Mouse (Mus musculus) common myeloid progenitor, adult 5-6 weeks (primary cell): Measurements from ENCODE around the gene Jmy. TPM values are rescaled to one million over a fixed set of nuclear protein-coding genes. Genes with fewer than 3 reads are reported as not detected.
A peak's percentile ranks its signal among the peaks of the same experiment; 100 is the strongest.

Experiments
- ATAC-seq: replicated peaks from 2 replicates; pipeline ENCODE4 v1.8.0; 2016; ENCODE audit warnings: low read depth, mild to moderate bottlenecking, moderate TSS enrichment, inconsistent platforms; ENCODE audit not compliant: poor library complexity, severe bottlenecking
- total RNA-seq: library from RNA; stranded (forward); fragments of 200-1000, 187-1606 nt; gene quantifications from 2 replicates; pipeline ENCODE4 v1.2.3, GENCODE M21; 2017

The Jmy gene
- total RNA-seq, 1 experiment from 2014 or later = 21.5 TPM

- no peak for ATAC-seq
These were observed 31.3 kb downstream of the Jmy start for GRCm38 (mm10) chr13:93468355-93468754.

- ATAC-seq = no peak
These were observed 40.0 kb downstream of the Jmy start for GRCm38 (mm10) chr13:93459566-93459965.

GRCm38 (mm10) chr13:93458616-93459015 lies 41.0 kb downstream of the Jmy start:
- ATAC-seq = no peak

- no peak for ATAC-seq
These were observed 46.3 kb downstream of the Jmy start for GRCm38 (mm10) chr13:93453275-93453674.

- ATAC-seq = no peak
These were observed 59.4 kb downstream of the Jmy start for GRCm38 (mm10) chr13:93440167-93440566.

- ATAC-seq = no peak
These were observed 70.4 kb downstream of the Jmy start for GRCm38 (mm10) chr13:93429205-93429604.

- peak; percentile 62 for ATAC-seq
These were observed 71.4 kb downstream of the Jmy start for GRCm38 (mm10) chr13:93427920-93428876.

GRCm38 (mm10) chr13:93423224-93423623 lies 76.4 kb downstream of the Jmy start:
- ATAC-seq = no peak

GRCm38 (mm10) chr13:93419779-93420178 lies 79.8 kb downstream of the Jmy start:
- ATAC-seq = no peak

GRCm38 (mm10) chr13:93418292-93418691 lies 81.3 kb downstream of the Jmy start:
- no peak for ATAC-seq

- no peak for ATAC-seq
These were observed 84.6 kb downstream of the Jmy start for GRCm38 (mm10) chr13:93415055-93415454.

- no peak for ATAC-seq
These were observed 89.3 kb downstream of the Jmy start for GRCm38 (mm10) chr13:93410343-93410742.

GRCm38 (mm10) chr13:93406855-93407254 lies 92.8 kb downstream of the Jmy start:
- no peak for ATAC-seq

- no peak for ATAC-seq
These were observed 97.7 kb downstream of the Jmy start for GRCm38 (mm10) chr13:93401947-93402346.

- no peak for ATAC-seq
These were observed 99.8 kb downstream of the Jmy start for GRCm38 (mm10) chr13:93399710-93400216.

GRCm38 (mm10) chr13:93389242-93389625 lies 110.4 kb downstream of the Jmy start:
- ATAC-seq = no peak

GRCm38 (mm10) chr13:93388594-93389241 lies 110.9 kb downstream of the Jmy start:
- ATAC-seq = peak; percentile 97

GRCm38 (mm10) chr13:93387440-93387839 lies 112.2 kb downstream of the Jmy start:
- ATAC-seq = no peak

GRCm38 (mm10) chr13:93385147-93385546 lies 114.5 kb downstream of the Jmy start:
- ATAC-seq = no peak

GRCm38 (mm10) chr13:93384481-93384880 lies 115.1 kb downstream of the Jmy start:
- ATAC-seq = no peak

GRCm38 (mm10) chr13:93383620-93384019 lies 116.0 kb downstream of the Jmy start:
- ATAC-seq = no peak
